Mouse (Mus musculus) heart, adult 2 months (tissue): ENCODE results near the gene Sltm. TPM values are rescaled to one million over a fixed set of nuclear protein-coding genes. Genes with fewer than 3 reads are reported as not detected.

Experiments
- DNase-seq, 2 experiments: peaks; one replicate each; pipeline ENCODE4 v3.0.0; 2021
- H3K27ac ChIP-seq: fragments of 200-600 bp; 2 replicates; pipeline ENCODE4 v1.8.1; 2022
- H3K27me3 ChIP-seq: fragments of 200-500 bp; 2 replicates; pipeline ENCODE4 v1.6.1; 2012; ENCODE audit warnings: mild to moderate bottlenecking, low read length, inconsistent platforms, mixed read lengths; ENCODE audit not compliant: control insufficient read depth, insufficient read depth
- H3K36me3 ChIP-seq: fragments of 200-500 bp; 2 replicates; pipeline ENCODE4 v1.6.1; 2012; ENCODE audit warnings: low read length, inconsistent platforms; ENCODE audit not compliant: control insufficient read depth, insufficient read depth
- H3K4me1 ChIP-seq: fragments of 200-500 bp; 2 replicates; pipeline ENCODE4 v1.6.1; 2011; ENCODE audit warnings: low read length; ENCODE audit not compliant: control insufficient read depth, insufficient read depth
- H3K4me3 ChIP-seq: fragments of 200-600 bp; 2 replicates; pipeline ENCODE4 v1.8.1; 2022
- H3K79me2 ChIP-seq: fragments of 200-500 bp; replicated peaks from 2 replicates; pipeline ENCODE4 v1.6.1; 2012; ENCODE audit warnings: mild to moderate bottlenecking, inconsistent platforms, low read length, moderate library complexity, mixed read lengths; ENCODE audit not compliant: control insufficient read depth, insufficient read depth
- H3K9ac ChIP-seq: fragments of 200-500 bp; 2 replicates; pipeline ENCODE4 v1.6.1; 2012; ENCODE audit warnings: low read depth, mild to moderate bottlenecking, control low read depth, inconsistent platforms, low read length, mixed read lengths
- CTCF ChIP-seq: fragments of 200-600 bp; IDR thresholded peaks from 2 replicates; pipeline ENCODE4 v1.8.1; 2022; ENCODE audit warnings: antibody characterized with exemption, mild to moderate bottlenecking, moderate library complexity
- EP300 ChIP-seq: fragments of 200-500 bp; IDR thresholded peaks from 2 replicates; pipeline ENCODE4 v1.6.1; 2011; ENCODE audit warnings: low read depth, low read length, control low read depth; ENCODE audit not compliant: insufficient read depth
- POLR2A ChIP-seq: fragments of 200-500 bp; IDR thresholded peaks from 2 replicates; pipeline ENCODE4 v1.6.1; 2011; ENCODE audit warnings: mild to moderate bottlenecking, low read depth, low read length, control low read depth; ENCODE audit not compliant: insufficient read depth
- WGBS: fragments of 180-500 bp; shearing (Covaris S2); methylation state at CpG from one replicate; pipeline ENCODE4 v1.1.7; 2018; 5-methylcytosine and 5-hydroxymethylcytosine counted together
- intact Hi-C: fragments of 180-260 bp; cut with DNase I; formaldehyde crosslinking; loops from one replicate; pipeline ENCODE4 v1.15.1; 2025
- polyA plus RNA-seq: library from polyadenylated mRNA; depleted of rRNA; stranded (reverse); fragments of >200 nt; gene quantifications from 2 replicates; pipeline ENCODE4 v1.2.3, GENCODE M21; 2012
- total RNA-seq, 2 experiments: library from RNA; stranded (reverse); gene quantifications; 2 replicates each; pipeline ENCODE4 v1.2.3; 2021

The Sltm gene
- total and polyA plus RNA-seq, 3 experiments, result 6.4 to 21.9 (median 20.9) TPM

DNA sequence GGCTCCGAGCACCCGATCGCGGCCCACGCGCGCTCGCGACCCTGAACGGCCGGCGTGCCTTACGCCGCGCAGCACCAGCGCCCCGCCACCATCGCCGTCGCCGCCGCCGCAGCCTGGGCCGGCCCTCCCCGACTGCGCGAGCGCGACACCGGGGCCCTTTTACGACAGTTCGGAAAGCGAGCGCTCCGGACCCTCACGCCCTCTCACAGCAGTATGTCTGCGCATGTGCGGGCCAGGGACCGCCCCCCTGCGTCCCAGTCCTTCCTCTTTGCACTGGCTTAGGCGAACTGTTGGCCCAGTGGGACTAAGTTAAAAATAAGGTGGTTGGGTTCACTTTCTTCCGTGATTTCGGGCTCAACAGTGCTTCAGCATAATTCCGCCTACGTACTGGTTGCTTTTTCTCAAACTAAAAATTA lies 38.9 kb upstream of the Sltm start, which contains the start of gene Rnf111:
Rnf111 (minus strand) TSS at position 100 of the 416 bp plus-strand sequence.
- TF ChIP-seq CTCF (no peak), POLR2A (peak; percentile 95), EP300 (peak; percentile 63)
- DNase-seq, result peak; percentile 98
- 0% methylated on average over 44 of the region's 45 CpGs for WGBS
- H3K9ac ChIP-seq, result peak within 1 kb of the TSS; percentile 96
- peaks cover 23% of the 10 kb centered on the region for H3K36me3 ChIP-seq
- intact Hi-C loops, result loop anchor here (2.0 kb wide), 2 partner anchors 39 to 297 kb away; partner anchors contain the start of genes Myo1e and Sltm
- no peaks in the 10 kb centered on the region for H3K27me3 ChIP-seq
- peak within 1 kb of the TSS; percentile 98 for H3K27ac ChIP-seq
- H3K4me3 ChIP-seq, result peak within 1 kb of the TSS; percentile 95
- H3K79me2 ChIP-seq, result no peaks in the 10 kb centered on the region
- H3K4me1 ChIP-seq, result peaks cover 6% of the 10 kb centered on the region

DNA sequence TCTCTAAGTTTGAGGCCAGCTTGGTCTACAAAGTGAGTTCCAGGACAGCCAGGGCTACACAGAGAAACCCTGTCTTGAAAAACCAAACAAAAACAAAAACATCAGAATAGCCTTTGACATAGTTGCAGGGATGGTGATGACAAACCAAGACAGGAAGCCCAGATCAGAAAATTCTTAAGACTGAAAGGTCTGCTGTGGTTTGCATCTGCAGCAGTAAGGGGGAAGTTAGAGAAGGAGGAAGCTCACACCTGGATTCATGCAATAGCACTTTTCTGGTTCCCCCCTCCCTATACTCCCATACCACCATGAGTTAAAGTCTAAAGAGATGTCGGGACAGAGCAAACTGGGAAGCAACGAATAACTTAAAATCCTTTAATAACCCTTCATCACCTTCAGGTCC lies 36.4 kb upstream of the Sltm start:
- intact Hi-C loops, result no loop called here
- H3K27ac ChIP-seq, result no peak overlapping the region
- no peaks in the 10 kb centered on the region for H3K27me3 ChIP-seq
- H3K9ac ChIP-seq, result no peak overlapping the region
- 70% methylated on average over 2 of the region's 2 CpGs for WGBS
- peaks cover 16% of the 10 kb centered on the region for H3K36me3 ChIP-seq
- no peaks in the 10 kb centered on the region for H3K79me2 ChIP-seq
- no peak for DNase-seq
- TF ChIP-seq CTCF, result no peak
- TF ChIP-seq EP300, result no peak
- TF ChIP-seq POLR2A, result no peak
- H3K4me1 ChIP-seq, result peaks cover 9% of the 10 kb centered on the region
- H3K4me3 ChIP-seq, result no peak overlapping the region

DNA sequence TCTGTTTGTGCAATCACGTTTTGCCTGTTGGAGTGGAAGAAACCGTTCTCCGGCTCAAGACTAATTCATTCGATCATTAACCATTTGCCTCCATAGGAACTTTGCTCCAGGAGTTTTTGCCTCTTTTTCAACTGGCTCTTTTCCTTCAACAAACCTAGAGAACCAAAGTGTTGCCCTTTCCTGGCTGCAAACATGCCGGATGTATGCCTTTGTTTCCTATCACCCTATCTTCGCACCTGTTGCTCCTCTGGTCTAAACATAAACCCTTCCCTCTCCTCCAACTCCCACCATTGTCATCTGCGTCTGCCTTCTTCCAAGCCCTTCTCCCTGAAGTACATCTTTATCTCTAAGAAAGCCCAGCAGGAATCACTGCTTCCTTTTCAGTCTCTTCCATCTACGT lies 35.8 kb upstream of the Sltm start:
- H3K9ac ChIP-seq, result no peak overlapping the region
- peaks cover 9% of the 10 kb centered on the region for H3K4me1 ChIP-seq
- no peak overlapping the region for H3K4me3 ChIP-seq
- intact Hi-C loops, result no loop called here
- H3K79me2 ChIP-seq, result no peaks in the 10 kb centered on the region
- H3K27me3 ChIP-seq, result no peaks in the 10 kb centered on the region
- TF ChIP-seq EP300, result no peak
- TF ChIP-seq CTCF, result no peak
- TF ChIP-seq POLR2A, result no peak
- peaks cover 10% of the 10 kb centered on the region for H3K36me3 ChIP-seq
- WGBS, result 67% methylated on average over 8 of the region's 8 CpGs
- no peak for DNase-seq
- H3K27ac ChIP-seq, result no peak overlapping the region

DNA sequence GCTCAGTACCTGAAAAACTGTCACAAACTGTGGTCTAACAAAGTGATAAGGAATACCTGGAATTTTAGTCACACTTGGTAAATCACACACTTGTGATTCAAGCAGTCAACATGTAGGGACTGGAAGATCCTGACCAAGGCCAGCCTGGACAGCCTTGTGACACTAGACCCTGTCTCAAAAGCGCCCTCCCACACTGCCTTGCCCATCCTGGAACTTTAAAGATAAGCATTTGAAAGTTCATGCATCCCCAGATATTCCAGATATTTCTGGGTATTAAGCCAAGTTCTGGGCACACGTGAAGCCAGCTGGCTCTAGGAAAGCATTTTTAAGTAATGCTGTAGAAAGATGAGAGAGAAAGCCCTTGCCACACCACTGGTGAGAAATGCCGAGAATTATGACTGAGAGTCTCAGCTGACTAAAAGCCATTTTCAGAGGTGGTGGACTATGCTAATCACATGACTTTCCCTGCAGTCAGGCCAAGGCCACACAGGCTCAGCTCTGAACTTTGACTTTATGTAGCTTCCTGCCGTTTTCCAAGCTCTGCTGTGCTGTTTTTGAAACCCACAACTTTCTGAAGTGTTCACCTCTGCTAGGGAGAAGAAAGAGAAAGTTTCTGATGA lies 32.5 kb upstream of the Sltm start:
- H3K36me3 ChIP-seq, result no peaks in the 10 kb centered on the region
- H3K27me3 ChIP-seq, result no peaks in the 10 kb centered on the region
- peak in 1 of 2 experiments; percentile 15 for DNase-seq
- intact Hi-C loops, result loop anchor here (5.0 kb wide), 1 partner anchor 403 kb away; no protein-coding TSS in a partner anchor
- peaks cover 3% of the 10 kb centered on the region for H3K4me1 ChIP-seq
- TF ChIP-seq EP300 (no peak), POLR2A (no peak)
- H3K79me2 ChIP-seq, result no peaks in the 10 kb centered on the region
- H3K9ac ChIP-seq, result no peak overlapping the region
- WGBS, result 28% methylated on average over 4 of the region's 4 CpGs
- H3K4me3 ChIP-seq, result no peak overlapping the region
- peak overlapping the region; percentile 34 for H3K27ac ChIP-seq

DNA sequence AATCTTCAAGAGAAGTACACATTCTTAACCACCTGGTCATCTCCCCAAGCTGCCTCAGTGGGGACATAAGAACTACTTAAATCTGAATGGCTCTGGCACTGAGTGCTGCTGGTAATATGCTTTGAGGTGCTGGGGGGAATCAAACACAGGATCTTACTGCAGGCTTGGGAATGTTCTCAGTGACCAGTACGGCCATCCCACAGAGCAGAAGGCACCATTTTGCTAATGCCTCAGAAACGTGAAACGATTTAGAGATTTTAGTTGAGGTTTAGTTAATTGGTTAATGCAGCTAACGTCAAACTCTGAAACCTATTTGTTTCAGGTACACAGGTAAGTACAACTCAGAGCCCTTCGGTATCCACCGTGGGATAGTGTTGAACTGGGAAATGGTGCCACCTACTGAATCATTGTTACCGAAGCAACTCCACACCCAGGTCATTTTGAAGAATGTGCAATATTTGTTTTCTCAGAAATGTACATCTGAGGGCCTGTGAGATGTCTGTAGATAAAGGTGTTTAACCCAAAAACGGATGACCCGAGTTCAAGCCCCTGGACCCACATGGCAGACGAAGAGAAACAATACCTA lies 31.5 kb upstream of the Sltm start:
- H3K9ac ChIP-seq, result no peak overlapping the region
- peaks cover 3% of the 10 kb centered on the region for H3K4me1 ChIP-seq
- H3K36me3 ChIP-seq, result no peaks in the 10 kb centered on the region
- 51% methylated on average over 10 of the region's 10 CpGs for WGBS
- peak in 1 of 2 experiments; percentile 12 for DNase-seq
- H3K27me3 ChIP-seq, result no peaks in the 10 kb centered on the region
- no peak overlapping the region; the same call in none of the 2 replicates for H3K27ac ChIP-seq
- no peak for TF ChIP-seq EP300
- TF ChIP-seq CTCF, result peak; percentile 65
- intact Hi-C loops, result loop anchor here (5.0 kb wide), 1 partner anchor 404 kb away; no protein-coding TSS in a partner anchor
- no peaks in the 10 kb centered on the region for H3K79me2 ChIP-seq
- no peak overlapping the region for H3K4me3 ChIP-seq

DNA sequence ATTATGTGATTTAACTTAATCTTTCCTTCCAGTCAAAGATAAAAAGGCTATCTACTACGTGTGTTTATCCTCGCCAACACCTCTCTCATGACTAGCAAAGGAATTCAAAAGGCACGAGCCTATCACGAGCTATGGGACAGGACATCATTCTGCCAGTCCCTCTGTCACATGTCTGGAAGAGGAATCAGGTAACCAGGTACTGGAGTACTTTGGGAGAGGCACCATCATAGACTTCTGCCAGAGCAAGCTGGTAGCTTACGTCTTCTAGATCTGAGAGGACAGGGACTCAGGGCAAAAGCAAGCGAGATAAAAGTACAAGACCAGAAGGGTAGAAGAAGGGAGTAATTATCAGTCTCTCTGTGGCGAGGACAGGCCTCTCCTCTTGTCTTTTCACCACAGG lies 30.9 kb upstream of the Sltm start:
- Histone ChIP-seq H3K79me2 (no peaks in the 10 kb centered on the region), H3K27ac (peak overlapping the region; percentile 29), H3K27me3 (no peaks in the 10 kb centered on the region), H3K4me1 (peaks cover 3% of the 10 kb centered on the region), H3K9ac (no peak overlapping the region), H3K4me3 (no peak overlapping the region), H3K36me3 (no peaks in the 10 kb centered on the region)
- peak in 1 of 2 experiments; percentile 10 for DNase-seq
- TF ChIP-seq EP300 (no peak), POLR2A (no peak), CTCF (no peak)
- intact Hi-C loops, result loop anchor here (5.0 kb wide), 1 partner anchor 404 kb away; no protein-coding TSS in a partner anchor
- 69% methylated on average over 7 of the region's 7 CpGs for WGBS
